Mouse (Mus musculus) heart, adult 2 months (tissue): Measurements from ENCODE around the gene Pik3r2.

Source experiments
- CTCF ChIP-seq: fragments of 200-600 bp; IDR thresholded peaks from 2 replicates; pipeline ENCODE4 v1.8.1; 2022; ENCODE audit warnings: antibody characterized with exemption, mild to moderate bottlenecking, moderate library complexity
- EP300 ChIP-seq: fragments of 200-500 bp; IDR thresholded peaks from 2 replicates; pipeline ENCODE4 v1.6.1; 2011; ENCODE audit warnings: low read depth, low read length, control low read depth; ENCODE audit not compliant: insufficient read depth
- POLR2A ChIP-seq: fragments of 200-500 bp; IDR thresholded peaks from 2 replicates; pipeline ENCODE4 v1.6.1; 2011; ENCODE audit warnings: mild to moderate bottlenecking, low read depth, low read length, control low read depth; ENCODE audit not compliant: insufficient read depth

GRCm38 (mm10) chr8:70742981-70743655 lies 33.4 kb downstream of the Pik3r2 start:
- TF ChIP-seq POLR2A (peak; percentile 71), CTCF (no peak), EP300 (no peak; the same call in none of the 2 replicates)
